Comparison of ENCODE assay signal across 22 mouse cellular contexts in the genomic region with DNA sequence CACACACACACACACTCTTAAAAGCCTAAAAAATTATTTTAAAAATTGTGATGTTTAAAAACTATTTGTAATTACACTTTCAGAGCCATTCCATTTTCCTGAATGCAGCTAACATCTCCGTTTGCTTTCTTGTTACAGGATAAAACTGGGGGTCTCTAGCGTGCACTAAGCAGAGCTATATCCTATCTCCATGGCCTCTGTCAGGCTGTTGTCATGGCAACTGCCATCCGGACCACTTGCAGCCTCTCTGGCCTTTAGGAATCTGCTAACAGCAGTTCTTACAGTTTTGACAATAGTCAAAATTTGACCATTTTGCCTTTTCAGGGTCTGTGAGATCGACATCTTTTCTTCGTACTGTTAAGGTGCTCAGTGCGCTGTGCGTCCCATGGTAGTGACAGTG.
DNase-seq lines count a peak whose midpoint lies in the region; ATAC-seq lines count a peak whose summit lies in the region.
"Had no signal": no experiment of that assay in that cellular context is flagged by ENCODE, and none has a peak within 500 bp of the region (broad histone marks: within the 10 kb centered on the region; RNA-seq: fewer than 3 reads in every experiment).

No protein-coding gene starts in this region.

- 73% methylated on average over 7 of the region's 7 CpGs for WGBS in forebrain, embryonic 14.5 days
- 64% methylated on average over 7 of the region's 7 CpGs for WGBS in forebrain, embryonic 16.5 days
- 63% methylated on average over 7 of the region's 7 CpGs for whole genome bisulfite sequencing in midbrain, embryonic 12.5 days
- 70% methylated on average over 7 of the region's 7 CpGs for WGBS in midbrain, embryonic 11.5 days

- no peak overlapping the region for H3K27ac ChIP-seq in forebrain, embryonic 14.5 days (ENCODE audit: low read depth, low read length)
- no peak overlapping the region for H3K27ac ChIP-seq in forebrain, embryonic 16.5 days (ENCODE audit: low read length)
- peak overlapping the region; percentile 11; the same call in 1 of the 2 replicates for H3K27ac ChIP-seq in midbrain, embryonic 12.5 days (replicated peaks)
- H3K27ac ChIP-seq in midbrain, embryonic 11.5 days (ENCODE audit: low read depth, low read length) = no peak overlapping the region
- H3K27ac ChIP-seq: forebrain, embryonic 15.5 days; limb, embryonic 12.5 days; neural tube, embryonic 13.5 days had no signal

- no peak overlapping the region for H3K9ac ChIP-seq in forebrain, embryonic 14.5 days (ENCODE audit: low read length)
- no peak overlapping the region for H3K9ac ChIP-seq in forebrain, embryonic 16.5 days (replicated peaks; ENCODE audit: low read depth, low read length)
- H3K9ac ChIP-seq in midbrain, embryonic 12.5 days (replicated peaks) = no peak overlapping the region
- H3K9ac ChIP-seq in midbrain, embryonic 11.5 days (ENCODE audit: low read length) = no peak overlapping the region
- H3K9ac ChIP-seq: forebrain, embryonic 15.5 days; heart, embryonic 15.5 days; limb, embryonic 12.5 days; liver, postnatal 0 days; neural tube, embryonic 13.5 days had no signal

- peaks cover under 1% of the 10 kb centered on the region; the same call in 1 of the 2 replicates for H3K36me3 ChIP-seq in forebrain, embryonic 14.5 days (ENCODE audit: control insufficient read depth, insufficient read depth, low read length)
- H3K36me3 ChIP-seq in forebrain, embryonic 16.5 days (ENCODE audit: control insufficient read depth, insufficient read depth) = no peaks in the 10 kb centered on the region
- H3K36me3 ChIP-seq in midbrain, embryonic 12.5 days = peaks cover 2% of the 10 kb centered on the region; the same call in 1 of the 2 replicates
- H3K36me3 ChIP-seq in midbrain, embryonic 11.5 days (ENCODE audit: control insufficient read depth, insufficient read depth, low read length) = no peaks in the 10 kb centered on the region
- H3K36me3 ChIP-seq: forebrain, embryonic 15.5 days; heart, embryonic 15.5 days; neural tube, embryonic 13.5 days had no signal

- no peak for ATAC-seq in forebrain, embryonic 14.5 days
- no peak for ATAC-seq in forebrain, embryonic 16.5 days
- no peak for ATAC-seq in midbrain, embryonic 12.5 days (ENCODE audit: low FRiP score, low read depth)
- no peak for ATAC-seq in midbrain, embryonic 11.5 days (ENCODE audit: low FRiP score)
- no peak for ATAC-seq in megakaryocyte-erythroid progenitor cell, adult 5-6 weeks (replicated peaks; ENCODE audit: low FRiP score, low TSS enrichment, poor library complexity, severe bottlenecking)
- ATAC-seq: forebrain, embryonic 15.5 days; liver, postnatal 0 days; lung, postnatal 0 days had no signal

- H3K4me3 ChIP-seq in forebrain, embryonic 14.5 days (ENCODE audit: low read depth, low read length) = no peak overlapping the region
- H3K4me3 ChIP-seq in forebrain, embryonic 16.5 days (replicated peaks; ENCODE audit: low read length) = no peak overlapping the region
- no peak overlapping the region for H3K4me3 ChIP-seq in midbrain, embryonic 12.5 days
- no peak overlapping the region for H3K4me3 ChIP-seq in midbrain, embryonic 11.5 days (ENCODE audit: low read depth, low read length)
- H3K4me3 ChIP-seq: forebrain, embryonic 15.5 days; heart, embryonic 15.5 days; limb, embryonic 12.5 days; neural tube, embryonic 13.5 days had no signal

- peaks cover 8% of the 10 kb centered on the region for H3K4me1 ChIP-seq in forebrain, embryonic 14.5 days (ENCODE audit: control insufficient read depth, insufficient read depth, low read length)
- H3K4me1 ChIP-seq in forebrain, embryonic 16.5 days (replicated peaks; ENCODE audit: control insufficient read depth, insufficient read depth, low read length) = peaks cover 21% of the 10 kb centered on the region
- peaks cover 31% of the 10 kb centered on the region for H3K4me1 ChIP-seq in midbrain, embryonic 12.5 days
- H3K4me1 ChIP-seq in midbrain, embryonic 11.5 days (ENCODE audit: control insufficient read depth, insufficient read depth, low read length) = peaks cover 6% of the 10 kb centered on the region

- H3K9me3 ChIP-seq in forebrain, embryonic 14.5 days (replicated peaks; ENCODE audit: control insufficient read depth, low read length) = no peaks in the 10 kb centered on the region
- no peaks in the 10 kb centered on the region for H3K9me3 ChIP-seq in forebrain, embryonic 16.5 days (ENCODE audit: control insufficient read depth, low read length)
- no peaks in the 10 kb centered on the region for H3K9me3 ChIP-seq in midbrain, embryonic 12.5 days
- H3K9me3 ChIP-seq in midbrain, embryonic 11.5 days (ENCODE audit: control insufficient read depth, low read length) = no peaks in the 10 kb centered on the region
- H3K9me3 ChIP-seq: forebrain, embryonic 15.5 days; heart, embryonic 15.5 days; limb, embryonic 12.5 days; neural tube, embryonic 13.5 days had no signal

- peak; percentile 50 for DNase-seq in forebrain, embryonic 14.5 days (ENCODE audit: low spot score)
- DNase-seq in midbrain, embryonic 11.5 days (ENCODE audit: low spot score, missing footprints) = no peak
- peak; percentile 23 for DNase-seq in mesoderm, embryonic 11.5 days (ENCODE audit: low read depth, low spot score)
- DNase-seq in retina, embryonic 14.5 days (ENCODE audit: low spot score) = peak; percentile 28
- no peak for DNase-seq in lung, postnatal 25 days (ENCODE audit: low spot score)
- DNase-seq: adrenal gland, postnatal 14 days; cerebellum, adult 9-10 months; heart, postnatal 36 days; kidney, adult 9 months; kidney, postnatal 14 days; layer of hippocampus, postnatal 36 days; liver, postnatal 0 days; right cerebral cortex, postnatal 14 days had no signal

- H3K4me2 ChIP-seq in forebrain, embryonic 14.5 days (ENCODE audit: low read length) = 0 out of 2 replicates have a peak overlapping the region, but pooled peaks have one; percentile 7
- no peak overlapping the region for H3K4me2 ChIP-seq in forebrain, embryonic 16.5 days (ENCODE audit: low read length)
- H3K4me2 ChIP-seq in midbrain, embryonic 12.5 days (replicated peaks) = no peak overlapping the region
- H3K4me2 ChIP-seq in midbrain, embryonic 11.5 days = no peak overlapping the region
- H3K4me2 ChIP-seq: forebrain, embryonic 15.5 days; heart, embryonic 15.5 days; limb, embryonic 12.5 days; liver, embryonic 11.5 days; neural tube, embryonic 13.5 days had no signal

- H3K27me3 ChIP-seq in forebrain, embryonic 14.5 days (replicated peaks; ENCODE audit: control insufficient read depth, insufficient read depth, low read length) = no peaks in the 10 kb centered on the region
- H3K27me3 ChIP-seq in forebrain, embryonic 16.5 days (replicated peaks; ENCODE audit: control insufficient read depth, insufficient read depth, low read length) = no peaks in the 10 kb centered on the region
- H3K27me3 ChIP-seq in midbrain, embryonic 12.5 days = no peaks in the 10 kb centered on the region
- H3K27me3 ChIP-seq in midbrain, embryonic 11.5 days (ENCODE audit: control insufficient read depth, insufficient read depth, low read length) = no peaks in the 10 kb centered on the region
- H3K27me3 ChIP-seq: forebrain, embryonic 15.5 days; heart, embryonic 15.5 days; limb, embryonic 12.5 days; neural tube, embryonic 13.5 days had no signal

Comparison
In these comparisons a context has a peak if more than half of its experiments do, and no peak if none do; other contexts are left out.
1. DNase-seq: peak in forebrain, embryonic 14.5 days (single experiment), mesoderm, embryonic 11.5 days (single experiment) and retina, embryonic 14.5 days (single experiment); none in midbrain, embryonic 11.5 days (single experiment) and lung, postnatal 25 days (single experiment).